Mouse (Mus musculus): Measurements from ENCODE around the gene Rnasek.

DNA sequence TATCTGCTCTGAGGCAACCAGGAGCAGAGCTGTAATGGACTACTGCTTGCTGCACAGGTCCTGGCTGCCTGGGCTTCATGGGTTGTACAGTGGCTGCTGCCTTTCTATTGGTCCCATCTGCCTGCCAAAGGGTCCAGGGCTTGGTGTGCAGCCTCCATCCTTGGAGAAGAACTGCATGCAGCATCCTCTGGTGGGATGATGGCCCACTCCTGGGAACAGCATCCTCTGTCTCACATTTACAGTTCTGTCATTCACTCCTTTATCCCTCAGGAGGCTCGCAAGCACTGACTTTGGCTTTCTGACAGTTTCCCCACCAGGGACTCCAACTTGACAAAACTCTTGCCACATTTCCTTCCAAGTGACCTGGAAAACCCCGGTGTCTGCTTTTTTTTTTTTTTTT lies 32.8 kb downstream of the Rnasek start:
- no peak for TF ChIP-seq POLR2A (IDR thresholded peaks at IDR 0.05; ENCODE audit: borderline replicate concordance, insufficient read depth, low read length)
- TF ChIP-seq CTCF (IDR thresholded peaks at IDR 0.05; ENCODE audit: borderline replicate concordance, insufficient read depth, low read depth, low read length) = no peak
